Mouse (Mus musculus): Measurements from ENCODE around the gene Gzme. TPM values are rescaled to one million over a fixed set of nuclear protein-coding genes. Genes with fewer than 3 reads are reported as not detected.
"Not testable (repeated sequence)": the region's sequence is repeated elsewhere in the genome, so short reads cannot be mapped to it uniquely, and the experiment has no call there.

The Gzme gene
- not detected in 2 replicates for polyA plus RNA-seq (2016; fragmentation: Nextera tagmentation; extraction: Ambion mirVana)

GRCm38 (mm10) chr14:56120525-56120924 is at the start of gene Gzme:
Gzme (minus strand) TSS chr14:56120625.
- H3K4me1 ChIP-seq (replicated peaks) = no peaks in the 10 kb centered on the region
- no peaks in the 10 kb centered on the region for H3K36me3 ChIP-seq
- no peak within 1 kb of the TSS for H3K4me2 ChIP-seq
- H3K27me3 ChIP-seq (replicated peaks) = no peaks in the 10 kb centered on the region
- H3K4me3 ChIP-seq = no peak within 1 kb of the TSS
- H3K9me3 ChIP-seq (replicated peaks) = no peaks in the 10 kb centered on the region
- no peak within 1 kb of the TSS for H3K27ac ChIP-seq (ENCODE audit: poor library complexity, severe bottlenecking)
- ATAC-seq (ENCODE audit: insufficient number of reproducible peaks, low FRiP score) = no peak
- H3K9ac ChIP-seq = no peak within 1 kb of the TSS

DNA sequence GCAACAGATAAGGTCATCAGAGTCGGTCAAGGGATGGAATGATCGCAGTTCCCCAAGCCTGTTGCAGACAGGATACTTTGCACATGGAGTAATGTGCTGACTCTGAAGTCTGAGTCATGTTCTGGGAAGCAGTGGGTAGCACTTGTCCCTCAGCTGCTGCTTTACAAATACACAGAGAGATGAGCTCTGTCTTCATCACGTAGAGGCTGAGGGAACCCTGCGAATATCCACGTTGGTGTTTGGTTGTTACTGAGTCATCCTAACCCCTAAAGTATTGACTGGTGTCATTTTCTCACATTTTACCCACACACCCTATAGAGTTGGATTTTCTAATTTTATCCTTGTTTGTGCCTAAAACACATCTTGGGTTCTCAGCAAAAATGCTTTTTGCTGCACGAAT is 47.6 kb upstream of the Gzme start:
- Histone ChIP-seq H3K4me3 (no peak overlapping the region), H3K9me3 (replicated peaks) (no peaks in the 10 kb centered on the region), H3K27ac (ENCODE audit: poor library complexity, severe bottlenecking) (no peak overlapping the region), H3K4me1 (replicated peaks) (no peaks in the 10 kb centered on the region), H3K27me3 (replicated peaks) (0 out of 2 replicates have a peak, but pooled peaks cover 3% of the 10 kb centered on the region), H3K36me3 (no peaks in the 10 kb centered on the region), H3K4me2 (no peak overlapping the region), H3K9ac (no peak overlapping the region)
- 61% methylated on average over 6 of the region's 6 CpGs for WGBS
- no peak for ATAC-seq (ENCODE audit: insufficient number of reproducible peaks, low FRiP score)

DNA sequence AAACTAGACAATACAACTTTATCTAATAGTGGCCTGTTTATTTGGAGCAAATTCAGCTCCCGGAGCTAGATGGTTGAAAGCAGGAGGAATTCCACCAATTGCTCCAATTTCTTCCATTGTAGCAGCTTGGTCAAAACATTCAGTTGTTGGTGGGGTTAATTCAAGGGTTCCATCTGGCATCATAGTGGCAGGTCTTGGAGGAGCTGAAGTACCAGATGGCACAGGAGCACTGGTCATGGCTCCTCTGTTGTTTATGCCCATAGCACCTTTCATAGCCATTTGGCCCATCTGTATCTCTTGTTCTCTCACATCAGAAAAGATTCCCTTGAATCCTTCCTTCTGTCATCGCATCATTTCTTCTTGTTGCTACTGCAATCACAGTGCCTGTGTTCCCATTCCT is 41.7 kb upstream of the Gzme start:
- H3K9ac ChIP-seq = no peak overlapping the region
- no peak for ATAC-seq (ENCODE audit: insufficient number of reproducible peaks, low FRiP score)
- H3K27me3 ChIP-seq (replicated peaks) = no peaks in the 10 kb centered on the region
- no peak overlapping the region for H3K4me3 ChIP-seq
- no peaks in the 10 kb centered on the region for H3K4me1 ChIP-seq (replicated peaks)
- H3K9me3 ChIP-seq (replicated peaks) = no peaks in the 10 kb centered on the region
- no peak overlapping the region for H3K4me2 ChIP-seq
- no peaks in the 10 kb centered on the region for H3K36me3 ChIP-seq
- 74% methylated on average over 2 of the region's 2 CpGs for WGBS
- no peak overlapping the region for H3K27ac ChIP-seq (ENCODE audit: poor library complexity, severe bottlenecking)

DNA sequence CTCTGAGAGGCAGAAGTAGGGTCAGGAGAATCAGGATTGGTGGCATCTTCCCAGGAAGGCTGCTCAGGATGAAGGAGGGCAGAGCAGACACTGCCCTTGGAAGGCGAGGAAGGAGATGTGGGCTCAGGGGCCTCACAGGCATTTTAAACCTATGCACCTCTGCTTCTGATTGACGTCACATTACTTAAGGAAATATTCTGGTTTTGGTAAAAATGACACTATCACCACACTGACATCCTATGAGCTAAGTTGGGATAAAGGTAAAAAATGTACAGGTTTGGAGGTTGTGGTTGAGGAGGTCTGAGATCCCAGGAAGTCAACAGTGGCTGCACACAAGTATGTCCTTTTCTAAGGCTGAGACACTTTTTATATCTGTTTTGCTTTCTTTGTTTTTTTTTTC is 39.1 kb upstream of the Gzme start, which contains the start of gene Gzmg:
TSS of gene Gzmg (minus strand) at position 101 of the 400 bp plus-strand sequence.
- not testable (repeated sequence) for H3K4me1 ChIP-seq (replicated peaks); H3K4me3 ChIP-seq; H3K27ac ChIP-seq (ENCODE audit: poor library complexity, severe bottlenecking); H3K36me3 ChIP-seq; H3K9me3 ChIP-seq (replicated peaks); ATAC-seq (ENCODE audit: insufficient number of reproducible peaks, low FRiP score); H3K9ac ChIP-seq; H3K4me2 ChIP-seq; H3K27me3 ChIP-seq (replicated peaks)
- 78% methylated on average over 2 of the region's 2 CpGs for whole genome bisulfite sequencing

GRCm38 (mm10) chr14:56155340-56155739 is 34.9 kb upstream of the Gzme start:
- Histone ChIP-seq H3K4me1 (replicated peaks) (no peaks in the 10 kb centered on the region), H3K27me3 (replicated peaks) (no peaks in the 10 kb centered on the region), H3K4me3 (no peak overlapping the region), H3K27ac (ENCODE audit: poor library complexity, severe bottlenecking) (no peak overlapping the region), H3K9me3 (replicated peaks) (no peaks in the 10 kb centered on the region), H3K36me3 (no peaks in the 10 kb centered on the region), H3K4me2 (no peak overlapping the region), H3K9ac (no peak overlapping the region)
- no peak for ATAC-seq (ENCODE audit: insufficient number of reproducible peaks, low FRiP score)
- 67% methylated on average over 2 of the region's 2 CpGs for WGBS

GRCm38 (mm10) chr14:56133675-56134074 is 13.2 kb upstream of the Gzme start:
- WGBS = 73% methylated on average over 1 of the region's 1 CpGs
- H3K4me1 ChIP-seq (replicated peaks); ATAC-seq (ENCODE audit: insufficient number of reproducible peaks, low FRiP score): not testable (repeated sequence)

GRCm38 (mm10) chr14:56132508-56132907 is 12.1 kb upstream of the Gzme start, which contains the start of gene Gzmd:
Gzmd (minus strand) TSS chr14:56132608.
- 69% methylated on average over 2 of the region's 2 CpGs for WGBS
- H3K4me1 ChIP-seq (replicated peaks); ATAC-seq (ENCODE audit: insufficient number of reproducible peaks, low FRiP score); H3K4me2 ChIP-seq; H3K27me3 ChIP-seq (replicated peaks); H3K27ac ChIP-seq (ENCODE audit: poor library complexity, severe bottlenecking); H3K9ac ChIP-seq; H3K36me3 ChIP-seq; H3K4me3 ChIP-seq; H3K9me3 ChIP-seq (replicated peaks): not testable (repeated sequence)

More at GRCm38 (mm10) chr14:56133675-56134074, 13.2 kb upstream of the Gzme start:
- H3K4me3 ChIP-seq; H3K9me3 ChIP-seq (replicated peaks); H3K27me3 ChIP-seq (replicated peaks); H3K4me2 ChIP-seq; H3K27ac ChIP-seq (ENCODE audit: poor library complexity, severe bottlenecking); H3K36me3 ChIP-seq; H3K9ac ChIP-seq: not testable (repeated sequence)

- Histone ChIP-seq H3K4me3 (no peak overlapping the region), H3K9me3 (replicated peaks) (no peaks in the 10 kb centered on the region), H3K27me3 (replicated peaks) (no peaks in the 10 kb centered on the region), H3K9ac (no peak overlapping the region), H3K27ac (ENCODE audit: poor library complexity, severe bottlenecking) (no peak overlapping the region), H3K4me2 (no peak overlapping the region), H3K4me1 (replicated peaks) (no peaks in the 10 kb centered on the region), H3K36me3 (no peaks in the 10 kb centered on the region)
- no peak for ATAC-seq (ENCODE audit: insufficient number of reproducible peaks, low FRiP score)
- 43% methylated on average over 3 of the region's 3 CpGs for WGBS
Observed at GRCm38 (mm10) chr14:56128341-56128740, 7.9 kb upstream of the Gzme start.

- ATAC-seq (ENCODE audit: insufficient number of reproducible peaks, low FRiP score) = no peak
- 72% methylated on average over 3 of the region's 3 CpGs for WGBS
- H3K4me1 ChIP-seq (replicated peaks) = no peaks in the 10 kb centered on the region
Observed at GRCm38 (mm10) chr14:56123516-56123915, 3.1 kb upstream of the Gzme start.

GRCm38 (mm10) chr14:56115531-56116310 is 4.7 kb downstream of the Gzme start:
- H3K27me3 ChIP-seq (replicated peaks); H3K9ac ChIP-seq; H3K4me1 ChIP-seq (replicated peaks); H3K4me3 ChIP-seq; H3K36me3 ChIP-seq; ATAC-seq (ENCODE audit: insufficient number of reproducible peaks, low FRiP score); H3K9me3 ChIP-seq (replicated peaks); H3K27ac ChIP-seq (ENCODE audit: poor library complexity, severe bottlenecking); H3K4me2 ChIP-seq: not testable (repeated sequence)
- 82% methylated on average over 33 of the region's 33 CpGs for WGBS

More at GRCm38 (mm10) chr14:56123516-56123915, 3.1 kb upstream of the Gzme start:
- Histone ChIP-seq H3K4me2 (no peak overlapping the region), H3K9me3 (replicated peaks) (no peaks in the 10 kb centered on the region), H3K4me3 (no peak overlapping the region), H3K27ac (ENCODE audit: poor library complexity, severe bottlenecking) (no peak overlapping the region), H3K9ac (no peak overlapping the region), H3K27me3 (replicated peaks) (no peaks in the 10 kb centered on the region), H3K36me3 (no peaks in the 10 kb centered on the region)

DNA sequence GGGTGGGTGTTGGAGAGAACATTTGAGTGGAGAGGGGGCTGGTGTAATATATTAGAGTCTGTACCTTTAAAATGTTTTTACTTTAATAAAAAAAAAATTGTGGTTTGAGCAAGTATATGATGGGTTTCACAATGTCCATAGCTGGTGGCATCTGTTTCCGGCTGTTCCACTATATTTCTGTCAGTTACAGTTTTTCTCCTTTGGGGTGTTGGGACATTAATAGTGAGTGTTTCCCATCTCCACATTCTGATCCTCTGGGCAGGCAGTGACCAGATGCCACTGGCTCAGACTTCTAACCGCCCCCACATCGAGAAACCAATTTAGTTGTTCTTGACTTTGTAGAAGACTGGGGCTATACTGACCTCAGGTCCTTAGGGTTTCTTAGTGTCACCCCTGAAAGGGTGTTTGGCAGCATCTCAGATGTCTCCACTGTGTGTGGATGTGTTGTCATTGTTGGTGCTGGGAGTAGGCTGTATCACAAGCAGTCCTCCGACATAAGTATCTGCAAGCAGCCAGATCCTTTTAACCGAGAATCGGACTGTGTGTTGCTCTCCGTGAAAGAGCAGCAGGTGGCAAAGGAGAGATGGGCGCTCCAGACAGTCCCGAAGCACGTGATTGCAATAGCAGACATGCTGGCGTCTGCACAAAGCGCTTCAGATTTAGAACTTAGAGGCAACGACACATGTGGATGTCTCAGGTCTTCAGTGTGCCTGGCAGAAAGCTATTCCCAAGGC is 14.8 kb downstream of the Gzme start:
- no peak overlapping the region for H3K27ac ChIP-seq (ENCODE audit: poor library complexity, severe bottlenecking)
- no peaks in the 10 kb centered on the region for H3K36me3 ChIP-seq
- H3K4me1 ChIP-seq (replicated peaks) = no peaks in the 10 kb centered on the region
- no peak overlapping the region for H3K9ac ChIP-seq
- H3K9me3 ChIP-seq (replicated peaks) = no peaks in the 10 kb centered on the region
- WGBS = 75% methylated on average over 13 of the region's 13 CpGs
- H3K4me3 ChIP-seq = no peak overlapping the region
- no peak for ATAC-seq (ENCODE audit: insufficient number of reproducible peaks, low FRiP score)
- H3K4me2 ChIP-seq = no peak overlapping the region
- H3K27me3 ChIP-seq (replicated peaks) = no peaks in the 10 kb centered on the region
